Mouse (Mus musculus): ENCODE measurements around the gene Zfp712.

The Zfp712 gene

GRCm38 (mm10) chr13:67060786-67061358 is at the start of gene Zfp712:
Gene Zfp712 (minus strand): TSS chr13:67061170.
- in situ Hi-C loops (cut with MboI; ENCODE audit: low sequenced_read_pairs), result no loop called here

DNA sequence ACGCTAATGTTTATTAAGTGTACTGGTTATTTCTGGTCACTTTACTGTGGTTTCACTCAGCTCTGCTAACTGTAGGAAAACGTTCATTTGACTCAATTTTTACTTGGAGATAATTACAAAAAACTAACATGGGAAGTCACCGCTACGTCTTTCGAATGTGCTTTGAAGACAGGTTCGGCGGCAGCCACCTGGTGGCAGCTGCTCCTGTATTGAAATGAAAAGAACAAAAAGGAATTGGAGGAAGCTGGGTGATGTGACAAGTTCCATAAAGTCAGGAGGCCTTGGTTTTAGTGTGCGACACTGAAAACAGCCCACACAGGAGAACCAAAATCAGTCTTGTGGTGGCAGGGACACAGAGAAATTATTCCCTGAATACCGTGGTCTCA is 47.8 kb upstream of the Zfp712 start:
- in situ Hi-C loops (cut with MboI; ENCODE audit: low sequenced_read_pairs), result no loop called here

DNA sequence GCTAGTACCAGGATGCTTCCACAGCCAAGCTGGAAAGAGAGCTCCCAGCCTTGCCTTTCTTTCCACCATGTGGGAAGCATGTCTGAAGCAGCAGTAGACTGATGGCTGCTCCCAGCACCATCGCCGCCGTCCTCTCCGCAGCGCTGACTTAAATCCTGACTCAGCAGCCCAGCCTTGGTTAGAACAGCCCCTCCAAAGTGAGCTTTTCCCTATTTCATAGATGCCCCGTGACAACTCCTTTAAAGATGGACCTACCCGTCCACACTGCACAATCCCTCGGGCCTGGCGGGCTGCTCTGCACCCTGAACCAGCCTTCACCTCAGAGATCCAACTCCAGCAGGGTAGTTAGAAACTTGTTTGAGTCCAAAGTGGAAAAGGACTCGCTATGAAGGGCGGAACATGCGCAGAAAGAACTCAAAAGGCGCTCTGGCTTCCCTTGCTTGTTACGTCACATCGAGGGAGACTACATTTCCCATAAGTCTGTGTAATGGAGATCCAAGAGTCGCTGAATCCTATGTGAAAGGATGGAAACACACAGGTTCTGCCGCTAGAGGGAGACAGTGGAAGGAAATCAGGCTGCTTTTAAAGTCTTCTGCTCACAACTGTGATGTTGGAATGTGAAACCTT is 47.3 kb upstream of the Zfp712 start, which contains the start of gene Gm28557:
TSS of gene Gm28557 (minus strand) at position 411 of the 627 bp plus-strand sequence.
- in situ Hi-C loops (cut with MboI; ENCODE audit: low sequenced_read_pairs), result no loop called here

DNA sequence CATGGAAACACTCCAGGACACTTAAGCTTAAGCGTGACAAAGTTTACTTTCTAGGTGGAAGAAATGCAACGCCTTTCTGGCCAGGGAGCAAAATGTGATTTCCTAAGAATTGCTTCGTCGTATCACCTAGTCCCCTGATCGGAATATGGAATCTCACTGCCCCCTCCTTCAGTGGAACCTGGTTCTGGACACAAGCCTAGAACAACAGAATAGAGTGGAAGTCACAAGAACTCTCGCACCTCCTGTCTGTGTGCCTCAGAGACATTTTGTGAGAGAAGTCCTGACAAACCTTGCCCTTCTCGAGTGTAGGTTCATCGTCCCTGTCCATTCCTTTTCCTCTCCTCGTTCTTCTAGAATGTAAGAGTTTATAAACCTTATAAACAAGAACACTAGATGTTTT is 46.7 kb upstream of the Zfp712 start:
- in situ Hi-C loops (cut with MboI; ENCODE audit: low sequenced_read_pairs), result no loop called here

DNA sequence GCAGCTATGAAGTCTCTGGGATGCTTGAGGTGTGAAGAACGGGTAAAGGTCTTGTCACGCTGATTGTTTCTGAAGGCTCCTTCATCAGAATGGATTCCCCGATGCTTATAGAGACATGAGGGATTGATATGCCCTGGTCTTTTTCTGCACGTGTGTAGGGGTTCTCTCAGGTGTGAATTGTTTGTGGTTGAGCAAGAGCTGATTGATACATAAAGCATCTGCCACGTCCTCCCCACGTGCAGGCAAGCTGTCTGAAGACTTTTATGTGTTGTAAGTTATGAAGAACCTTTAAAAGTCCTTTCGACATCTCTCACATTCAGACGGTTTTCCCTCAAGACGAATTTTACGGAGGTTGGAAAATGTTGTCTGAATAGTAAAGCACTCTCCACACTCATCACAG is 36.9 kb upstream of the Zfp712 start, which contains the start of gene Zfp708:
TSS of gene Zfp708 (minus strand) at position 101 of the 400 bp plus-strand sequence.
- in situ Hi-C loops (cut with MboI; ENCODE audit: low sequenced_read_pairs), result no loop called here

DNA sequence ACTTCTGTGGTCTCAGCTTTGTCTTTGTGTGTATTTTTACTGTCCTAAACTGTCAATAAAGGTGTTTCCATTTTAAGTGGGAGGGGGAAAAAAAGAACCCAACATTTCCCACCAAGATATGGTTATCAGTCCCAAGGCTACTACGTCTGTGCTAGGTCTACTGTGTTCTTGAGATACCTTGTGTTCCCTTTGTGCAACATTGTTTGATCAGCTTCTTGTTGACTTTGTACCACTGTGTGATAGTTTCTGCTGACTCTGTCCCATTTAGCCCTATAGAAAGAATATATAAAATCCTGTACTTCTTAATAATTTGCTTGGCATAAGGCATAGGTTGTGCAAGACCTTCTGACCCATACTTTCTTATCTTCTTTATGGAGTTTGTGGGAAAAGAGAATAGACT is 29.2 kb upstream of the Zfp712 start:
- in situ Hi-C loops (cut with MboI; ENCODE audit: low sequenced_read_pairs), result no loop called here

- in situ Hi-C loops (cut with MboI; ENCODE audit: low sequenced_read_pairs), result no loop called here
Measured at GRCm38 (mm10) chr13:67081946-67082345, 21.0 kb upstream of the Zfp712 start.

DNA sequence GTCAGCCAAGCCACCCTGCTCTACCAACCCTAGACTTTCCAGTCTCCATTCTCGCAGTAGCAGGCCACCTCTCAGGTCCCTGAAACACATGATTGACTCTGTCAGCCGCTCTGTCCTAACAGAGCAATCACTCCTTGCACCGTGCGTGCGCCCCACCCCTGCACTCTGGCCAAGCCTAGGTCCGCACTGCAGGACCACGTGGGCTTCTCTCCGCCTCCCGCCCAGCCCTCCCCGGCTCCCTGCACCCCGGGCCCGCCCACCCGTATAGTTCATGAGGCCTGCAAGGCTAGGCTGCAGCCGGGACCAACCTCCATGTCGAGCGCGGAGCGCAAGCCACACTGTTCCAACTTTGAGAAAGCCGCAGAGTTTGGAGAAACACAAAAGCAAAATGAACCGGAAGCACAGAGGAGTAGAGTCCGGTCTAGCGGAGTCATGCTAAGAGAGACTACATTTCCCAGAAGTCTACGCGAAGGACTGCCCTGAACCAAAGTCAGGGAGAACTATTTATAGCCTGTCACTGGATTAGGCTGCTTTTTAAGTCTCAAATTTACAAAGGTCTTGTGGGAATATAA is 20.3 kb upstream of the Zfp712 start:
- in situ Hi-C loops (cut with MboI; ENCODE audit: low sequenced_read_pairs), result no loop called here

DNA sequence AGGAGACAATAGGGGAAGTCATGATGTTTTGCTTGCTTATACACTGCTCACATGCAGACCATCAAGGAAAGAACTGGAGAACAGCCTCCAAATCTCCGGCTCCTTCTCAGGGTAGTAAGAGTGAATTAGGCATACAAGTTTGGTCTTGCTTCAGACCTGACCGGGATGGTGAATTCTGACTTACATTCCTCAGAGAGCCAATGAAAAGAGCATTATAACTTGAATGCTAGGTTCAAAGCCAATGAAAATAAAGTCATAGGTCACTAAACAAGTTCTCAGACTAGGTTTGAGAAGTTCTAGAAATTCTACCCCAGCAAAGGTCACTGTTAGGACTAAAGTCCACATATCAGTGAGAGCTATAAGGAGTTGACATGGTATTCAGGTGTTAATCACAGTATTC is 16.3 kb upstream of the Zfp712 start:
- in situ Hi-C loops (cut with MboI; ENCODE audit: low sequenced_read_pairs), result no loop called here

DNA sequence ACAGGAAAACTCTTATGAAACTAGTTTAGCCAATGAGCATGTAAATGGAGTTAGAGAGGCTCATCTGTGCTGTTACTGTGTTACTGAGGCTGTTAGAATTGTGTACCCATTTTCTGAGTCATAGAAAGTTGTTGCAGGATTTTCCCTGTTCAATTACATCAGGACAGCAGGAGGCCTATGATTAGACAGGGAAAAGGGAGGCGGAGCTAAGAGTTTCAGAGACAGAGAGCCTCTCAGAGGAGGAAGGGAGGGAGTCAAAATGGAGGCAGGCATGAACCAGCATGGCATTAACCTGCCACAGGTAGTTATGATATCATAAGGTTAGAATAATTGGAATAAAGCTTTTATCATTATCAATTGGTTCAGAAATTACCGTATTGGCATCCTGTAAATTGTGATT is 11.8 kb upstream of the Zfp712 start:
- in situ Hi-C loops (cut with MboI; ENCODE audit: low sequenced_read_pairs), result no loop called here

- in situ Hi-C loops (cut with MboI; ENCODE audit: low sequenced_read_pairs), result no loop called here
Measured at GRCm38 (mm10) chr13:67065386-67065785, 4.4 kb upstream of the Zfp712 start.

DNA sequence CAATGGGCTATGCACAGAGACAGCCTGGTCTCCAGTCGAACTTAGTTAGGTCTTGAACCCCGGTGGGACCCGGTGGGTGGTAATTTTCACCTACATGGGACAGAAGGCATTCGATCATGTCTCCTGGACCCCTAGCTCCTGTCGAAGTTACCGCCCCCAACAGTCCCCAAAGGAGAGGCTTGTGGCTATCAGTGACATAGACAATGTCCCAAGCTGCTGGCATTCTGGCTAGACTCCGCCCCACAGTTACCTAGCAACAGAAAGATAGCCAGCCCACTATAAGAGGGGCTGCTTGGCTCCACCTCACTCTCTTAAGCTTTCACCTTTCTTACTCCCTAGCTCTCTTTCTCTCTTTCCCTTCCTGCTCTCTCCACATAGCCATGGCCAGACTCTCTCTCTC is 1.5 kb upstream of the Zfp712 start:
- in situ Hi-C loops (cut with MboI; ENCODE audit: low sequenced_read_pairs), result no loop called here

DNA sequence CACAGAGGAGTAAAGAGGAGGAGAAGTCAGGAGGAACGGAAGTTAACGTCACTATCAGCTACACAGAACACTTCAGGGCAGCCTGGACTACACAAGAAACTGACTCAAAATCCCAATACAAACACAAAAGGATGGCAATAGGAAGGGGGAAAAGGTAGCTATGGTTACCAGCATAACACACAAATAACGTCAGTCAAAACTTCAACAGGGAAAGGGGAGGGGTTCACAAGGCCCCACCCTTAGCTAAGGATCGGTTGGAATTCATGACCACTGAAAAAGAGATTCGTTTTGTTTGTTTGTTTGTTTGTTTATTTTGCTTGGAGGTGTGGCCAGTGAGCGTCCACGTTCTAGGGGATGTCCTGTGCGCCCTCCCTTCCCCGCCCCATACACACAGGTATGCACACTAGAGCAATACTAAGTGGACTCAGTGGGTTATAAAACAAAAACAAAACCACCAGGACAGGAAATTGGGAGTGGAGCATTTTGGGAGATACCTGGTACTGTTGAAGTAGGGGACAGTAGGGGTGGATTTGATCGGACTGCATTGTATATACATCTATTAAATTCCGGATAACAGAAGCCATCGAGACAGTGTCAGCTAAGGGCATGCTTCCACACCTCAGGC is 697 bp downstream of the Zfp712 start:
- in situ Hi-C loops (cut with MboI; ENCODE audit: low sequenced_read_pairs), result no loop called here

Measured in CH12F3 (cell line).